Mouse (Mus musculus) heart, embryonic 15.5 days (tissue): ENCODE data around the gene Wfs1. TPM values are rescaled to one million over a fixed set of nuclear protein-coding genes. Genes with fewer than 3 reads are reported as not detected.

Source experiments
- ATAC-seq: fragments of 200-750 bp; cut with Nextera tagmentation; replicated peaks from 2 replicates; pipeline ENCODE4 v1.8.0; 2017; ENCODE audit warnings: low read depth, moderate TSS enrichment; ENCODE audit not compliant: insufficient number of reproducible peaks, insufficient read depth, low FRiP score
- H3K27ac ChIP-seq: fragments of 300-500 bp; sonication (generic); 2 replicates; pipeline ENCODE4 v1.5.1; 2015; ENCODE audit warnings: mild to moderate bottlenecking, inconsistent platforms
- H3K27me3 ChIP-seq: fragments of 300-500 bp; sonication (generic); 2 replicates; pipeline ENCODE4 v1.6.1; 2015; ENCODE audit warnings: inconsistent platforms
- H3K36me3 ChIP-seq: fragments of 300-500 bp; sonication (generic); 2 replicates; pipeline ENCODE4 v1.6.1; 2015; ENCODE audit warnings: mild to moderate bottlenecking, inconsistent platforms
- H3K4me1 ChIP-seq: fragments of 300-500 bp; sonication (generic); replicated peaks from 2 replicates; pipeline ENCODE4 v1.6.1; 2015; ENCODE audit warnings: inconsistent platforms
- H3K4me2 ChIP-seq: fragments of 300-500 bp; sonication (generic); 2 replicates; pipeline ENCODE4 v1.6.1; 2015; ENCODE audit warnings: inconsistent platforms, mild to moderate bottlenecking, moderate library complexity
- H3K4me3 ChIP-seq: fragments of 300-500 bp; sonication (generic); 2 replicates; pipeline ENCODE4 v1.5.1; 2015; ENCODE audit warnings: mild to moderate bottlenecking, inconsistent platforms
- H3K9ac ChIP-seq: fragments of 300-500 bp; sonication (generic); 2 replicates; pipeline ENCODE4 v1.6.1; 2015; ENCODE audit warnings: mild to moderate bottlenecking, inconsistent platforms
- H3K9me3 ChIP-seq: fragments of 300-500 bp; sonication (generic); replicated peaks from 2 replicates; pipeline ENCODE4 v1.6.1; 2016; ENCODE audit warnings: inconsistent platforms
- WGBS: fragments of 180-500 bp; shearing (Covaris S2); methylation state at CpG from one replicate; pipeline ENCODE4 v1.1.7; 2015; ENCODE audit warnings: mixed read lengths; 5-methylcytosine and 5-hydroxymethylcytosine counted together
- polyA plus RNA-seq: library from polyadenylated mRNA; unstranded; fragments of >200 nt; fragmentation: Nextera tagmentation; extraction: Ambion mirVana; gene quantifications from 2 replicates; pipeline ENCODE4 v1.2.1, GENCODE M21; 2015

Gene Wfs1
- polyA plus RNA-seq: 15.4 and 18.9 TPM in 2 replicates

GRCm38 (mm10) chr5:36988781-36989624, at the start of gene Wfs1:
Gene Wfs1 (minus strand): TSS chr5:36989205.
- H3K27me3 ChIP-seq: no peaks in the 10 kb centered on the region
- H3K36me3 ChIP-seq: no peaks in the 10 kb centered on the region
- H3K4me2 ChIP-seq: peak within 1 kb of the TSS; percentile 95
- H3K27ac ChIP-seq: peak within 1 kb of the TSS; percentile 70
- H3K4me3 ChIP-seq: peak within 1 kb of the TSS; percentile 65
- ATAC-seq: peak; percentile 99
- H3K9ac ChIP-seq: peak within 1 kb of the TSS; percentile 76
- H3K9me3 ChIP-seq: no peaks in the 10 kb centered on the region
- WGBS: under 1% methylated on average over 60 of the region's 60 CpGs
- peaks cover 26% of the 10 kb centered on the region for H3K4me1 ChIP-seq

GRCm38 (mm10) chr5:37036884-37037283, 47.9 kb upstream of the Wfs1 start:
- ATAC-seq: no peak
- peaks cover 19% of the 10 kb centered on the region; the same call in 1 of the 2 replicates for H3K27me3 ChIP-seq
- no peak overlapping the region for H3K27ac ChIP-seq
- 69% methylated on average over 3 of the region's 3 CpGs for WGBS
- no peaks in the 10 kb centered on the region for H3K36me3 ChIP-seq
- H3K4me1 ChIP-seq: no peaks in the 10 kb centered on the region
- no peak overlapping the region for H3K9ac ChIP-seq
- H3K4me3 ChIP-seq: no peak overlapping the region
- H3K4me2 ChIP-seq: no peak overlapping the region
- H3K9me3 ChIP-seq: no peaks in the 10 kb centered on the region

GRCm38 (mm10) chr5:37035896-37036295, 46.9 kb upstream of the Wfs1 start:
- peaks cover 25% of the 10 kb centered on the region for H3K27me3 ChIP-seq

GRCm38 (mm10) chr5:37035192-37035591, 46.2 kb upstream of the Wfs1 start:
- Histone ChIP-seq H3K27me3 (peaks cover 32% of the 10 kb centered on the region), H3K9ac (no peak overlapping the region), H3K4me1 (no peaks in the 10 kb centered on the region), H3K4me2 (no peak overlapping the region), H3K9me3 (no peaks in the 10 kb centered on the region), H3K4me3 (no peak overlapping the region), H3K36me3 (no peaks in the 10 kb centered on the region), H3K27ac (no peak overlapping the region)
- WGBS: 73% methylated on average over 6 of the region's 6 CpGs
- no peak for ATAC-seq

More at GRCm38 (mm10) chr5:37035896-37036295, 46.9 kb upstream of the Wfs1 start:
- no peak overlapping the region for H3K4me3 ChIP-seq
- no peaks in the 10 kb centered on the region for H3K4me1 ChIP-seq
- H3K27ac ChIP-seq: no peak overlapping the region
- no peak overlapping the region for H3K4me2 ChIP-seq
- H3K9ac ChIP-seq: no peak overlapping the region
- WGBS: 60% methylated on average over 6 of the region's 6 CpGs
- no peaks in the 10 kb centered on the region for H3K9me3 ChIP-seq
- ATAC-seq: no peak
- H3K36me3 ChIP-seq: no peaks in the 10 kb centered on the region

GRCm38 (mm10) chr5:37030753-37031152, 41.7 kb upstream of the Wfs1 start:
- no peak overlapping the region for H3K9ac ChIP-seq
- H3K9me3 ChIP-seq: no peaks in the 10 kb centered on the region
- H3K27ac ChIP-seq: no peak overlapping the region
- peaks cover 65% of the 10 kb centered on the region for H3K27me3 ChIP-seq
- H3K4me1 ChIP-seq: peaks cover 17% of the 10 kb centered on the region
- no peaks in the 10 kb centered on the region for H3K36me3 ChIP-seq
- no peak overlapping the region for H3K4me2 ChIP-seq
- no peak overlapping the region for H3K4me3 ChIP-seq
- ATAC-seq: no peak
- whole genome bisulfite sequencing: 47% methylated on average over 9 of the region's 9 CpGs

GRCm38 (mm10) chr5:37029326-37029905, 40.4 kb upstream of the Wfs1 start:
- H3K27me3 ChIP-seq: peaks cover 68% of the 10 kb centered on the region
- no peaks in the 10 kb centered on the region for H3K9me3 ChIP-seq
- 2% methylated on average over 17 of the region's 17 CpGs for WGBS
- peak overlapping the region; percentile 99 for H3K4me2 ChIP-seq
- H3K36me3 ChIP-seq: no peaks in the 10 kb centered on the region
- H3K4me3 ChIP-seq: peak overlapping the region; percentile 68
- ATAC-seq: no peak
- H3K27ac ChIP-seq: no peak overlapping the region
- peaks cover 17% of the 10 kb centered on the region for H3K4me1 ChIP-seq
- H3K9ac ChIP-seq: no peak overlapping the region

- no peak overlapping the region for H3K27ac ChIP-seq
- H3K4me2 ChIP-seq: peak overlapping the region; percentile 99
- no peaks in the 10 kb centered on the region for H3K36me3 ChIP-seq
- WGBS: under 1% methylated on average over 71 of the region's 72 CpGs
- H3K4me3 ChIP-seq: peak overlapping the region; percentile 68
- peaks cover 17% of the 10 kb centered on the region for H3K4me1 ChIP-seq
- peak overlapping the region; percentile 44 for H3K9ac ChIP-seq
- H3K9me3 ChIP-seq: no peaks in the 10 kb centered on the region
- H3K27me3 ChIP-seq: peaks cover 74% of the 10 kb centered on the region
- ATAC-seq: peak; percentile 47; the same call in 1 of the 2 replicates
These were observed 39.7 kb upstream of the Wfs1 start for GRCm38 (mm10) chr5:37028486-37029311.

GRCm38 (mm10) chr5:37028104-37028485, 39.1 kb upstream of the Wfs1 start:
- Histone ChIP-seq H3K4me1 (peaks cover 17% of the 10 kb centered on the region), H3K4me3 (peak overlapping the region; percentile 68), H3K9ac (peak overlapping the region; percentile 44), H3K27me3 (peaks cover 79% of the 10 kb centered on the region), H3K27ac (no peak overlapping the region), H3K36me3 (no peaks in the 10 kb centered on the region), H3K9me3 (no peaks in the 10 kb centered on the region), H3K4me2 (peak overlapping the region; percentile 99)
- under 1% methylated on average over 37 of the region's 37 CpGs for WGBS
- peak; percentile 54 for ATAC-seq

- no peak overlapping the region for H3K9ac ChIP-seq
- peaks cover 17% of the 10 kb centered on the region for H3K4me1 ChIP-seq
- peak overlapping the region; percentile 99 for H3K4me2 ChIP-seq
- ATAC-seq: no peak
- peak overlapping the region; percentile 68 for H3K4me3 ChIP-seq
- H3K27ac ChIP-seq: no peak overlapping the region
- no peaks in the 10 kb centered on the region for H3K36me3 ChIP-seq
- H3K9me3 ChIP-seq: no peaks in the 10 kb centered on the region
- 11% methylated on average over 13 of the region's 13 CpGs for WGBS
- H3K27me3 ChIP-seq: peaks cover 77% of the 10 kb centered on the region
These were observed 38.7 kb upstream of the Wfs1 start for GRCm38 (mm10) chr5:37027701-37028100.

GRCm38 (mm10) chr5:37017222-37017621, 28.2 kb upstream of the Wfs1 start:
- WGBS: 59% methylated on average over 3 of the region's 3 CpGs
- H3K9ac ChIP-seq: no peak overlapping the region
- no peak overlapping the region for H3K4me2 ChIP-seq
- peaks cover 10% of the 10 kb centered on the region for H3K27me3 ChIP-seq
- no peak overlapping the region for H3K27ac ChIP-seq
- no peak overlapping the region for H3K4me3 ChIP-seq
- no peak for ATAC-seq
- 0 out of 2 replicates have a peak, but pooled peaks cover 3% of the 10 kb centered on the region for H3K4me1 ChIP-seq
- no peaks in the 10 kb centered on the region for H3K36me3 ChIP-seq
- no peaks in the 10 kb centered on the region for H3K9me3 ChIP-seq
